In the genomic region with DNA sequence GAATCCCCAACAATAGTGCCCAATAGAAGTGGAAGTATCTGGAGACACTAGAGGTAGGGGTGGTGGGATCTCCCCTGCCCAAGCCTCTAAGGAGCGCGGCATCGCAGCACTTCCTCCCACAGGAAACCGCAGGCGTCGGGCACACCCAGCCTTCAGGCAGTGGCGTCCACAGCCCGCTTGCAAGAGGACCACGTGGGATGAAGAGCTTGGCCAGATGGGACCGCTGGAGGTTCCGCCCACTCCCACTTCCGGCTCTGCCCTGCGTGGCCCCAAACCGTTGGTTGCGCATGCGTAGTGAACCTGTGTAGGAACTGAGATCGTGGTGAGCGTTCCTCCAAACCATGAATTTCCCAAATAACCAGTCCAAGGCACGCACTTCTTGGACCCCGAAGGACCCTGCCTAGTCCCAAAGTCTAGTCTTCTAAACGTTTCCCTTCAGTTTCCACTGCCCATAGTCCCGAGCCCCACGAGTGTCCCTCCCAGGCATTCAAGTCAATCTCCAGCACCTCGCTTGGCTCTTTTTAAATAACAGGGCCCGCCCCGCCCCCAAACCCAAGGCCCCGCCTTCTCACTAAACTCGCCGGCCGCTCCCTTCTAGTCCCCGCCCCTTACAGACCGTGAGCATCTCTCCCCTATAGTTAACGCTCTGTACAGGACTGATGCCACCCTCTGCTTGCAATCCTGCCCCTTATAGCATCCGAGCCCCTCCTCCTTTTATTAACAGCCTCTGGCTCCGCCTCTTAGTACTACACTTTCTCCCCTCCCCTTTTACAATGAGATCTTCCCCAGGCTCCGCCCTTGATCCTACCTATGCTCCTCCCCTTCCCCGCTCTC, we compare ENCODE assay signal across 7 mouse cellular contexts. TPM values are rescaled to one million over a fixed set of nuclear protein-coding genes. Genes with fewer than 3 reads are reported as not detected.
DNase-seq lines count a peak whose midpoint lies in the region; ATAC-seq and TF ChIP-seq lines count a peak whose summit lies in the region.

No protein-coding gene starts in this region.

- peaks cover 6% of the 10 kb centered on the region; the same call in 1 of the 2 replicates for H3K9me3 ChIP-seq in embryonic facial prominence, embryonic 10.5 days
- H3K9me3 ChIP-seq in intestine, postnatal 0 days (ENCODE audit: control insufficient read depth), result no peaks in the 10 kb centered on the region
- H3K9me3 ChIP-seq in midbrain, embryonic 12.5 days, result no peaks in the 10 kb centered on the region

- TF ChIP-seq CTCF in intestine, postnatal 0 days (IDR thresholded peaks at IDR 0.05; ENCODE audit: low read depth), result no peak
- no peak for TF ChIP-seq CTCF in small intestine, adult 2 months (IDR thresholded peaks at IDR 0.05; ENCODE audit: extremely low read depth, insufficient read length, insufficient replicate concordance, low read depth, low read length)

- H3K27ac ChIP-seq in embryonic facial prominence, embryonic 10.5 days (replicated peaks), result peak overlapping the region; percentile 83
- H3K27ac ChIP-seq in intestine, postnatal 0 days (ENCODE audit: low read depth, low read length), result peak overlapping the region; percentile 85
- peak overlapping the region; percentile 73 for H3K27ac ChIP-seq in midbrain, embryonic 12.5 days (replicated peaks)
- peak overlapping the region; percentile 84 for H3K27ac ChIP-seq in small intestine, adult 2 months (ENCODE audit: insufficient read depth, low read depth, low read length)

- H3K4me3 ChIP-seq in embryonic facial prominence, embryonic 10.5 days, result peak overlapping the region; percentile 60
- H3K4me3 ChIP-seq in intestine, postnatal 0 days (ENCODE audit: low read depth, low read length), result peak overlapping the region; percentile 43
- H3K4me3 ChIP-seq in midbrain, embryonic 12.5 days, result peak overlapping the region; percentile 48
- peak overlapping the region; percentile 61 for H3K4me3 ChIP-seq in small intestine, adult 2 months (ENCODE audit: low read depth, low read length)

- TF ChIP-seq POLR2A in small intestine, adult 2 months (IDR thresholded peaks at IDR 0.05; ENCODE audit: low read depth, low read length), result peak; percentile 96

- H3K9ac ChIP-seq in intestine, postnatal 0 days (ENCODE audit: low read depth, low read length), result peak overlapping the region; percentile 49; the same call in 1 of the 2 replicates
- H3K9ac ChIP-seq in midbrain, embryonic 12.5 days (replicated peaks), result peak overlapping the region; percentile 40; the same call in 1 of the 2 replicates

- peak overlapping the region; percentile 65 for H3K4me2 ChIP-seq in intestine, postnatal 0 days (replicated peaks; ENCODE audit: low read depth)
- peak overlapping the region; percentile 63 for H3K4me2 ChIP-seq in midbrain, embryonic 12.5 days (replicated peaks)

- no peaks in the 10 kb centered on the region; the same call in 1 of the 2 replicates for H3K36me3 ChIP-seq in embryonic facial prominence, embryonic 10.5 days (replicated peaks)
- H3K36me3 ChIP-seq in intestine, postnatal 0 days (ENCODE audit: control insufficient read depth, insufficient read depth), result no peaks in the 10 kb centered on the region
- H3K36me3 ChIP-seq in midbrain, embryonic 12.5 days, result no peaks in the 10 kb centered on the region
- H3K36me3 ChIP-seq in small intestine, adult 2 months (ENCODE audit: control insufficient read depth, insufficient read depth, low read length), result no peaks in the 10 kb centered on the region

- WGBS in embryonic facial prominence, embryonic 10.5 days, result under 1% methylated on average over 37 of the region's 37 CpGs
- under 1% methylated on average over 37 of the region's 37 CpGs for WGBS in intestine, postnatal 0 days
- 2% methylated on average over 37 of the region's 37 CpGs for WGBS in midbrain, embryonic 12.5 days
- under 1% methylated on average over 37 of the region's 37 CpGs for WGBS in small intestine, adult 2 months

- intact Hi-C loops in left cerebral cortex, postnatal 4 days (cut with DNase I), result no loop called here

- DNase-seq in adrenal gland, postnatal 10 days, result peak; percentile 94
- DNase-seq in embryonic facial prominence, embryonic 10.5 days (ENCODE audit: low spot score), result peak; percentile 95
- peak; percentile 38 for DNase-seq in gonadal fat pad, adult 2 months (ENCODE audit: low read depth)
- DNase-seq in left cerebral cortex, postnatal 4 days, result peak; percentile 94

- peak; percentile 93 for ATAC-seq in intestine, postnatal 0 days
- peak; percentile 89 for ATAC-seq in midbrain, embryonic 12.5 days (ENCODE audit: low FRiP score, low read depth)

- peaks cover 29% of the 10 kb centered on the region for H3K27me3 ChIP-seq in embryonic facial prominence, embryonic 10.5 days (replicated peaks; ENCODE audit: low read depth, poor library complexity, severe bottlenecking)
- H3K27me3 ChIP-seq in intestine, postnatal 0 days (replicated peaks; ENCODE audit: control insufficient read depth, insufficient read depth, low read length), result no peaks in the 10 kb centered on the region
- H3K27me3 ChIP-seq in midbrain, embryonic 12.5 days, result peaks cover 20% of the 10 kb centered on the region
- H3K27me3 ChIP-seq in small intestine, adult 2 months (ENCODE audit: control insufficient read depth, insufficient read depth, low read length), result no peaks in the 10 kb centered on the region

- H3K4me1 ChIP-seq in embryonic facial prominence, embryonic 10.5 days, result peaks cover 44% of the 10 kb centered on the region
- peaks cover 8% of the 10 kb centered on the region; the same call in 1 of the 2 replicates for H3K4me1 ChIP-seq in intestine, postnatal 0 days (replicated peaks; ENCODE audit: control insufficient read depth, insufficient read depth, low read length)
- H3K4me1 ChIP-seq in midbrain, embryonic 12.5 days, result peaks cover 6% of the 10 kb centered on the region
- peaks cover 24% of the 10 kb centered on the region for H3K4me1 ChIP-seq in small intestine, adult 2 months (ENCODE audit: control insufficient read depth, insufficient read depth, insufficient read length, low read length)

RNA-seq across cellular contexts. Expression of a gene that starts 0.7 kb away (rescaled TPM):
- total RNA-seq in adrenal gland, postnatal 10 days (2021), result 1 to 10 TPM; 6.1 to 7.2 TPM
- polyA plus RNA-seq in embryonic facial prominence, embryonic 10.5 days (2016; fragmentation: Nextera tagmentation; extraction: Ambion mirVana), result 4.6 and 6.8 TPM in 2 replicates
- 4.6 and 6.9 TPM in 2 replicates for polyA plus RNA-seq in gonadal fat pad, adult 2 months (2012; rRNA removed)
- polyA plus RNA-seq in intestine, postnatal 0 days (2015; fragmentation: Nextera tagmentation; extraction: Ambion mirVana), result 2.9 and 3.3 TPM in 2 replicates
- 1 to 10 TPM; 1.9 to 2.4 TPM for total RNA-seq in left cerebral cortex, postnatal 4 days (2021)
- 2.2 and 3.4 TPM in 2 replicates for polyA plus RNA-seq in midbrain, embryonic 12.5 days (2016; fragmentation: Nextera tagmentation; extraction: Ambion mirVana)
- 8.0 and 8.9 TPM in 2 replicates for polyA plus RNA-seq in small intestine, adult 2 months (2012; rRNA removed)

RNA-seq across cellular contexts. Expression of a gene that starts 1.9 kb away (rescaled TPM):
- total RNA-seq in adrenal gland, postnatal 10 days (2021), result 100 to 1,000 TPM; 156 to 158 TPM
- polyA plus RNA-seq in embryonic facial prominence, embryonic 10.5 days (2016; fragmentation: Nextera tagmentation; extraction: Ambion mirVana), result 9.9 and 15.6 TPM in 2 replicates
- 91.6 and 139 TPM in 2 replicates for polyA plus RNA-seq in gonadal fat pad, adult 2 months (2012; rRNA removed)
- polyA plus RNA-seq in intestine, postnatal 0 days (2015; fragmentation: Nextera tagmentation; extraction: Ambion mirVana), result 82.4 and 83.3 TPM in 2 replicates
- total RNA-seq in left cerebral cortex, postnatal 4 days (2021), result 10 to 100 TPM in 1 of 2 experiments, 1 to 10 TPM in 1; 6.9 to 13.4 TPM
- polyA plus RNA-seq in midbrain, embryonic 12.5 days (2016; fragmentation: Nextera tagmentation; extraction: Ambion mirVana), result 33.9 and 46.5 TPM in 2 replicates
- polyA plus RNA-seq in small intestine, adult 2 months (2012; rRNA removed), result 49.1 and 49.5 TPM in 2 replicates

RNA-seq across cellular contexts. Expression of a gene that starts 26.4 kb away (rescaled TPM):
- total RNA-seq in adrenal gland, postnatal 10 days (2021), result 10 to 100 TPM; 85.8 to 88.1 TPM
- 4.5 and 5.5 TPM in 2 replicates for polyA plus RNA-seq in embryonic facial prominence, embryonic 10.5 days (2016; fragmentation: Nextera tagmentation; extraction: Ambion mirVana)
- polyA plus RNA-seq in gonadal fat pad, adult 2 months (2012; rRNA removed), result 53.9 and 63.6 TPM in 2 replicates
- polyA plus RNA-seq in intestine, postnatal 0 days (2015; fragmentation: Nextera tagmentation; extraction: Ambion mirVana), result 6.8 and 7.4 TPM in 2 replicates
- 10 to 100 TPM; 16.8 to 19.7 TPM for total RNA-seq in left cerebral cortex, postnatal 4 days (2021)
- 4.4 and 4.9 TPM in 2 replicates for polyA plus RNA-seq in midbrain, embryonic 12.5 days (2016; fragmentation: Nextera tagmentation; extraction: Ambion mirVana)
- polyA plus RNA-seq in small intestine, adult 2 months (2012; rRNA removed), result 30.9 and 46.4 TPM in 2 replicates

RNA-seq across cellular contexts. Expression of a gene that starts 26.6 kb away (rescaled TPM):
- total RNA-seq in adrenal gland, postnatal 10 days (2021), result under 1 TPM in 1 of 2 experiments, not detected in 1; 0.30 TPM
- 1.2 and 1.3 TPM in 2 replicates for polyA plus RNA-seq in embryonic facial prominence, embryonic 10.5 days (2016; fragmentation: Nextera tagmentation; extraction: Ambion mirVana)
- polyA plus RNA-seq in gonadal fat pad, adult 2 months (2012; rRNA removed), result 1.7 and 3.1 TPM in 2 replicates
- 0.72 and 0.75 TPM in 2 replicates for polyA plus RNA-seq in intestine, postnatal 0 days (2015; fragmentation: Nextera tagmentation; extraction: Ambion mirVana)
- under 1 TPM in 1 of 2 experiments, not detected in 1; 0.52 TPM for total RNA-seq in left cerebral cortex, postnatal 4 days (2021)
- 0.34 and 0.42 TPM in 2 replicates for polyA plus RNA-seq in midbrain, embryonic 12.5 days (2016; fragmentation: Nextera tagmentation; extraction: Ambion mirVana)
- polyA plus RNA-seq in small intestine, adult 2 months (2012; rRNA removed), result 0.41 TPM in 1 of 2 replicates, not detected in the other

RNA-seq across cellular contexts. Expression of a gene that starts 45.0 kb away (rescaled TPM):
- total RNA-seq in adrenal gland, postnatal 10 days (2021), result 1 to 10 TPM in 1 of 2 experiments, under 1 TPM in 1; 0.72 to 1.2 TPM
- 0.09 and 0.20 TPM in 2 replicates for polyA plus RNA-seq in embryonic facial prominence, embryonic 10.5 days (2016; fragmentation: Nextera tagmentation; extraction: Ambion mirVana)
- polyA plus RNA-seq in gonadal fat pad, adult 2 months (2012; rRNA removed), result 1.3 and 1.8 TPM in 2 replicates
- polyA plus RNA-seq in intestine, postnatal 0 days (2015; fragmentation: Nextera tagmentation; extraction: Ambion mirVana), result 0.66 and 1.1 TPM in 2 replicates
- total RNA-seq in left cerebral cortex, postnatal 4 days (2021), result 10 to 100 TPM; 31.9 to 39.5 TPM
- 0.60 and 1.0 TPM in 2 replicates for polyA plus RNA-seq in midbrain, embryonic 12.5 days (2016; fragmentation: Nextera tagmentation; extraction: Ambion mirVana)
- 5.5 and 10.4 TPM in 2 replicates for polyA plus RNA-seq in small intestine, adult 2 months (2012; rRNA removed)

Comparison
In these comparisons a context has a peak if more than half of its experiments do, and no peak if none do; other contexts are left out.
1. Peak in every context shown above with its lines: DNase-seq, ATAC-seq, H3K4me3 ChIP-seq and H3K27ac ChIP-seq.
2. DNase-seq: peak in every context shown above with its lines; median percentile 95 in embryonic facial prominence, embryonic 10.5 days; 94 in adrenal gland, postnatal 10 days; 94 in left cerebral cortex, postnatal 4 days; 38 in gonadal fat pad, adult 2 months.